Mouse (Mus musculus): ENCODE measurements around the gene Tmem208. TPM values are rescaled to one million over a fixed set of nuclear protein-coding genes. Genes with fewer than 3 reads are reported as not detected.
A peak's percentile ranks its signal among the peaks of the same experiment; 100 is the strongest.

The Tmem208 gene
- polyA plus RNA-seq, 1 experiment from 2014 or later: 124 TPM

DNA sequence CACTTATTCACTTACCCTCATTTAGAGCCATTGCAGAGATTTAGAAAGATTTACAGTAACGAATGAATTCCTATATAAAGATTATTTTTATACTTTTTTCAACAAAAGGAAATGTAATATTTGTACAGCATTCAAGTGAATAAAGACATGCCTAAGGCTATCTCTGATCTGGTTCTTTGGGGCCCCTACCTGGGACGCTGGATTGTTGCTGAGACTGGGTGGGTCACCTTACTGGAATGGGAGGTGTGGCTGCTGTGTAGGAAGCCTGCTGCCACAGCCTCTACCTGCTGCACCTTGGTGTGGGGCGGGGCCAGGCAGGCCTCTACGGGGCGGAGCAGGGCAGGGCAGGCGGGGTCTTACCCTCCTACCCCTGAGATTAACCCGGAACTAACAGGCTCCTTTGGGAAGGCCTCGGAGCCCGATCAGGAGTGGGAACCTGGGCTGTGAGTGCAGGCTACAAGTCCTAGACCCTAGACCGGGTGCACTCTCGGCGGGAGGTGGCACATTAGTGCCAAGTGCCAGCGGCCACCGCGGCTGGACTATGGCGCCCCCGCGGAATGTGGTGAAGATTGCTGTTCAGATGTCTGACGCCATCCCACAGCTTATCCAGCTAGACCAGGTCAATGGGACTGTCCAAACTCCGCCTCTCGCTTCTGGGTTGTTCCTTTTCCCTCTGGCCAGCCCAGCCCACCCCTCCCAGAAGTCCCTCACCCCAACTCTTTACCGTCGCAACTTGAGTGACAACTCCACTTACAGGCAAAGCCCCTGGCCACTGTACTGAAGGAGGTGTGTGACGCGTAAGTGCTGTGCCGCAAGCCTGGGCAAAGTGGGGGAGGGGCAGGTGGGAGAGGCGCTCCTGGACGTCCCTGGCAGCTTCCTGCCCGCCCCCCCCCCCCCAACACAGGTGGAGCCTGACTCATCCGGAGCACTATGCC, 20.7 kb upstream of the Tmem208 start, which contains the start of gene Elmo3:
TSS of gene Elmo3 (plus strand) at position 391 of the 935 bp plus-strand sequence.
- peaks cover 26% of the 10 kb centered on the region for H3K36me3 ChIP-seq (ENCODE audit: control insufficient read depth, insufficient read depth, low read length)
- no peaks in the 10 kb centered on the region for H3K9me3 ChIP-seq (replicated peaks; ENCODE audit: control insufficient read depth, low read length)
- no peaks in the 10 kb centered on the region for H3K27me3 ChIP-seq (ENCODE audit: control insufficient read depth, insufficient read depth, low read length)
- 4% methylated on average over 30 of the region's 30 CpGs for WGBS
- peaks cover 24% of the 10 kb centered on the region for H3K4me1 ChIP-seq (ENCODE audit: control insufficient read depth, insufficient read depth, low read length)
- peak within 1 kb of the TSS; percentile 77 for H3K4me2 ChIP-seq (ENCODE audit: low read depth, low read length)
- peak within 1 kb of the TSS; percentile 77 for H3K9ac ChIP-seq (ENCODE audit: low read length)
- ATAC-seq (ENCODE audit: insufficient read depth, low FRiP score): peak; percentile 94
- H3K4me3 ChIP-seq (replicated peaks; ENCODE audit: low read length): peak within 1 kb of the TSS; percentile 54
- H3K27ac ChIP-seq (ENCODE audit: low read length): peak within 1 kb of the TSS; percentile 95

DNA sequence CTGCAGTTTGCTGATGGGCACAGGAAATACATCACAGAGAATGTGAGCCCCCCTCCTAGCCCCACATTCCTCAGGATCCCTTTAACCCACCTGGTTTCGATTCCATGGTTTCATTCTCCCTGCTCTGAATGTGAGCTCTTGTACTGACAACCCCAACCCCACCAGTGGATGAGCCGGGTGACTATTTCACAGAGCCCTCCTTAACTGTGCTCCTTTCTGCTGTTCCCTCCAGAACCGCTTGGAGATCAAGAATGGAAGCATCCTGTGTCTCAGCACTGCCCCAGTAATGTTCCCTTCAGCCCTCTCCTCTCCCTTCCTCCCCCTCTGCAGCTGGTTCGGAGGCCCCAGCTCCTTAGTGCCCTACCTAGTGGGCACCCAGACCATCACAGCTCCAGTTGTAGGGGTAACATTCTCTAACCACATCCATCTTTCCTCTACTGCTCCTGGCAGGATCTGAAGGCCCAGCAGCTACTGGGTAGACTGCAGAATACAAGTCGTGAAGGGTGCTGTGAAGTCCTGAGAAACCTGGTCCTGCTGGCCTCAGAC, 19.9 kb upstream of the Tmem208 start:
- Histone ChIP-seq H3K9me3 (replicated peaks; ENCODE audit: control insufficient read depth, low read length) (no peaks in the 10 kb centered on the region), H3K4me1 (ENCODE audit: control insufficient read depth, insufficient read depth, low read length) (peaks cover 24% of the 10 kb centered on the region), H3K4me2 (ENCODE audit: low read depth, low read length) (peak overlapping the region; percentile 77), H3K4me3 (replicated peaks; ENCODE audit: low read length) (peak overlapping the region; percentile 54), H3K27me3 (ENCODE audit: control insufficient read depth, insufficient read depth, low read length) (no peaks in the 10 kb centered on the region), H3K9ac (ENCODE audit: low read length) (peak overlapping the region; percentile 77), H3K36me3 (ENCODE audit: control insufficient read depth, insufficient read depth, low read length) (peaks cover 21% of the 10 kb centered on the region), H3K27ac (ENCODE audit: low read length) (peak overlapping the region; percentile 95)
- no peak for ATAC-seq (ENCODE audit: insufficient read depth, low FRiP score)
- WGBS: 35% methylated on average over 5 of the region's 5 CpGs

DNA sequence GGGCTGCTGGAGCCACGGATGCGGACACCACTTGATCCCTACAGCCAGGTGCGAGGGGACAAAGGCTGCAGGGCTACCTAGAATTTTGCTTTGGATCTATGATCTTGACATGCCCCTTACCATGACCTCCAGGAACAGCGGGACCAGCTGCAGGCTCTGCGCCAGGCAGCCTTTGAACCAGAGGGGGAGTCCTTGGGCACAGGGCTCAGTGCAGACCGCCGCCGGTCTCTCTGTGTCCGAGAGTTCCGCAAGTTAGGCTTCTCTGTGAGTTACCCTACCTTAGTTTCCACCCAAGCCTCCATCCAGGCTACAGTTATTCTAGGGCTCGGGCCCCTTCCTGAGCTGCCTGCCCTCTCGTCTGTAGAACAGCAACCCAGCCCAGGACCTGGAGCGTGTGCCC, 18.5 kb upstream of the Tmem208 start:
- H3K36me3 ChIP-seq (ENCODE audit: control insufficient read depth, insufficient read depth, low read length): peaks cover 14% of the 10 kb centered on the region; the same call in 1 of the 2 replicates
- peaks cover 24% of the 10 kb centered on the region for H3K4me1 ChIP-seq (ENCODE audit: control insufficient read depth, insufficient read depth, low read length)
- no peak for ATAC-seq (ENCODE audit: insufficient read depth, low FRiP score)
- no peak overlapping the region for H3K9ac ChIP-seq (ENCODE audit: low read length)
- 95% methylated on average over 13 of the region's 13 CpGs for WGBS
- H3K4me3 ChIP-seq (replicated peaks; ENCODE audit: low read length): no peak overlapping the region
- H3K4me2 ChIP-seq (ENCODE audit: low read depth, low read length): no peak overlapping the region
- H3K27me3 ChIP-seq (ENCODE audit: control insufficient read depth, insufficient read depth, low read length): no peaks in the 10 kb centered on the region
- H3K9me3 ChIP-seq (replicated peaks; ENCODE audit: control insufficient read depth, low read length): no peaks in the 10 kb centered on the region
- H3K27ac ChIP-seq (ENCODE audit: low read length): no peak overlapping the region

DNA sequence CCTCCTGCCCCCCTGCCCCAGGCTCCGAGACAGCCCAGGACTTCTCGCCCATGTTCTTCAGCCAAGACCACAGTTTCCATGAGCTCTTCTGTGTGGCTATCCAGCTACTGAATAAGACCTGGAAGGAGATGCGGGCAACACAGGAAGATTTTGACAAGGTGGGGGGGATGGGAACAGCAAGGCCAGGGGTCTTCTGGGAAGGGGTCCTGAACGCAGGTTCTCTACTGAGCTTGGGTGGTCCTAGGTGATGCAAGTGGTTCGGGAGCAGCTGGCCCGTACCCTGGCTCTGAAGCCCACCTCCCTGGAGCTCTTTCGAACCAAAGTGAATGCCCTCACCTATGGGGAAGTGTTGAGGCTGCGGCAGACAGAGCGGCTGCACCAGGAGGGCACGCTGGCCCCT, 17.7 kb upstream of the Tmem208 start:
- Histone ChIP-seq H3K9me3 (replicated peaks; ENCODE audit: control insufficient read depth, low read length) (no peaks in the 10 kb centered on the region), H3K4me2 (ENCODE audit: low read depth, low read length) (no peak overlapping the region), H3K4me1 (ENCODE audit: control insufficient read depth, insufficient read depth, low read length) (peaks cover 24% of the 10 kb centered on the region), H3K9ac (ENCODE audit: low read length) (no peak overlapping the region), H3K27ac (ENCODE audit: low read length) (no peak overlapping the region), H3K27me3 (ENCODE audit: control insufficient read depth, insufficient read depth, low read length) (no peaks in the 10 kb centered on the region), H3K4me3 (replicated peaks; ENCODE audit: low read length) (no peak overlapping the region), H3K36me3 (ENCODE audit: control insufficient read depth, insufficient read depth, low read length) (peaks cover 9% of the 10 kb centered on the region; the same call in 1 of the 2 replicates)
- ATAC-seq (ENCODE audit: insufficient read depth, low FRiP score): no peak
- 91% methylated on average over 10 of the region's 10 CpGs for WGBS

DNA sequence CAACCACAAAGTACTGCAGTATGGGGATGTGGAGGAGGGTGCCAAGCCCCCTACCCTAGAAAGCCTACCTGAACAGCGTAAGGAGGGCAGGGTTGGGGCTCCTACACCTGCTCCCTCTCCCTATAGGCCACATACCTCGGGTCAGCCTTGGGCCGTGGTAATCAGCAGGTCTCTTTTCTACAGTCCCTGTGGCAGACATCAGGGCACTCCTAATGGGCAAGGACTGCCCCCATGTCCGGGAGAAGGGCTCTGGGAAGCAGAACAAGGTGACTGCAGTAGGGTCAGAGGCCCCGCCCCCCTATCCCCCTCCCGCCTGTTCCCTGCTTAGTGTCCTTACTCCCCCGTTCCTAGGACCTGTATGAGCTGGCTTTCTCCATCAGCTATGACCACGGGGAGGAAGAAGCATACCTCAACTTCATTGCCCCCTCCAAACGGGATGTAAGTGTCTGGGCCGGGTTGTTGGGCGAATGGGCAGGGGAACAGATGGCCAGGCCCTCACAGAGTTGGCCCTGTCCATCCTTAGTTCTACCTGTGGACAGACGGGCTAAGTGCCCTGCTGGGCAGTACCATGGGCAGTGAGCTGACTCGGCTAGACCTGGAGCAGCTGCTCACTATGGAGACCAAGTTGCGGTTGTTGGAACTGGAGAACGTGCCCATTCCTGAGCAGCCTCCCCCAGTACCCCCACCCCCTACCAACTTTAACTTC, 16.9 kb upstream of the Tmem208 start:
- no peak overlapping the region for H3K4me3 ChIP-seq (replicated peaks; ENCODE audit: low read length)
- WGBS: 80% methylated on average over 15 of the region's 15 CpGs
- no peak overlapping the region for H3K4me2 ChIP-seq (ENCODE audit: low read depth, low read length)
- no peaks in the 10 kb centered on the region for H3K9me3 ChIP-seq (replicated peaks; ENCODE audit: control insufficient read depth, low read length)
- no peak overlapping the region for H3K9ac ChIP-seq (ENCODE audit: low read length)
- no peak for ATAC-seq (ENCODE audit: insufficient read depth, low FRiP score)
- H3K27ac ChIP-seq (ENCODE audit: low read length): no peak overlapping the region
- H3K4me1 ChIP-seq (ENCODE audit: control insufficient read depth, insufficient read depth, low read length): peaks cover 21% of the 10 kb centered on the region
- H3K36me3 ChIP-seq (ENCODE audit: control insufficient read depth, insufficient read depth, low read length): peaks cover 9% of the 10 kb centered on the region; the same call in 1 of the 2 replicates
- H3K27me3 ChIP-seq (ENCODE audit: control insufficient read depth, insufficient read depth, low read length): no peaks in the 10 kb centered on the region

DNA sequence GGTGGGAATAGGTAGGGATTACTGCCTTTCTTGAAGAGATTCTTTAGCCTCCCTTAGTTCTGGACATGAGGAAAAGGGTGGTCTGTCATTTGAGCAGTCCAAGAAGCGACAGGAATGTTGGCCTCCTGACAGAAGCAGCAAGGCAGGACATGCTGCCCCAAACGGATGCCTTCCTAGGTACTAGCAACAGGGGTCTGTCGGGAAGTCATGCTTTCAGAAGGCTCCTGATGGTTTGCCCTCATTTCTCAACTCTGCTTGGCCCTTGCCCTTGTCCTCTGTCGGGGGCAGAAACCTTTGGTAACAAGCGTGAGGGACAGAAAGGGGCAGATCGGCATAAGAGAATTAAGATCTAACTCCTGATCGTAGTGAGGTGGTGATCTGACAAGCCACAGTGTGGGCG, 16.0 kb upstream of the Tmem208 start:
- no peak overlapping the region for H3K27ac ChIP-seq (ENCODE audit: low read length)
- no peak for ATAC-seq (ENCODE audit: insufficient read depth, low FRiP score)
- H3K36me3 ChIP-seq (ENCODE audit: control insufficient read depth, insufficient read depth, low read length): peaks cover 9% of the 10 kb centered on the region; the same call in 1 of the 2 replicates
- WGBS: 78% methylated on average over 8 of the region's 8 CpGs
- no peak overlapping the region for H3K9ac ChIP-seq (ENCODE audit: low read length)
- peaks cover 13% of the 10 kb centered on the region for H3K4me1 ChIP-seq (ENCODE audit: control insufficient read depth, insufficient read depth, low read length)
- no peaks in the 10 kb centered on the region for H3K9me3 ChIP-seq (replicated peaks; ENCODE audit: control insufficient read depth, low read length)
- no peak overlapping the region for H3K4me3 ChIP-seq (replicated peaks; ENCODE audit: low read length)
- no peaks in the 10 kb centered on the region for H3K27me3 ChIP-seq (ENCODE audit: control insufficient read depth, insufficient read depth, low read length)
- H3K4me2 ChIP-seq (ENCODE audit: low read depth, low read length): no peak overlapping the region

DNA sequence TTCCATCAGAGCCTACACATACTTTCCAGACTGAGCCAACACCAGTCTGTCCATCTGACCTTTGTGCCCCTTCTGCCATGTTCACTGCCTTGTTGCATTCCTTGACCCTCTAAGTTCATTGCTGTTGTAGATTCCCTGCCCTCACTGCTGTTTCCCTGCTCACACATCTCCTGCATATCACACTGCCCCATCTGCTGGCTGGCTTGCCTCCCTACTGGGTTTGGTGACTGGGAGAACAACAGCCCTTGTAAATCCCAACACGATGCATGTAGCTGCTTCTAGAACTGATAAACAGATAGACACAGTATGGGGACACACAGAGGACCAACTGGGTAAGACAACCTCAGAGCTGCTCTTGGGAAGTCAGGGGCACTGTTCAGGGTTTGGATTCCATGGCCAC, 14.4 kb upstream of the Tmem208 start:
- WGBS: 73% methylated on average over 1 of the region's 1 CpGs
- Histone ChIP-seq H3K36me3 (ENCODE audit: control insufficient read depth, insufficient read depth, low read length) (peaks cover 9% of the 10 kb centered on the region; the same call in 1 of the 2 replicates), H3K27ac (ENCODE audit: low read length) (no peak overlapping the region), H3K9me3 (replicated peaks; ENCODE audit: control insufficient read depth, low read length) (no peaks in the 10 kb centered on the region), H3K9ac (ENCODE audit: low read length) (no peak overlapping the region), H3K4me1 (ENCODE audit: control insufficient read depth, insufficient read depth, low read length) (no peaks in the 10 kb centered on the region), H3K4me2 (ENCODE audit: low read depth, low read length) (no peak overlapping the region), H3K27me3 (ENCODE audit: control insufficient read depth, insufficient read depth, low read length) (no peaks in the 10 kb centered on the region), H3K4me3 (replicated peaks; ENCODE audit: low read length) (no peak overlapping the region)
- no peak for ATAC-seq (ENCODE audit: insufficient read depth, low FRiP score)

DNA sequence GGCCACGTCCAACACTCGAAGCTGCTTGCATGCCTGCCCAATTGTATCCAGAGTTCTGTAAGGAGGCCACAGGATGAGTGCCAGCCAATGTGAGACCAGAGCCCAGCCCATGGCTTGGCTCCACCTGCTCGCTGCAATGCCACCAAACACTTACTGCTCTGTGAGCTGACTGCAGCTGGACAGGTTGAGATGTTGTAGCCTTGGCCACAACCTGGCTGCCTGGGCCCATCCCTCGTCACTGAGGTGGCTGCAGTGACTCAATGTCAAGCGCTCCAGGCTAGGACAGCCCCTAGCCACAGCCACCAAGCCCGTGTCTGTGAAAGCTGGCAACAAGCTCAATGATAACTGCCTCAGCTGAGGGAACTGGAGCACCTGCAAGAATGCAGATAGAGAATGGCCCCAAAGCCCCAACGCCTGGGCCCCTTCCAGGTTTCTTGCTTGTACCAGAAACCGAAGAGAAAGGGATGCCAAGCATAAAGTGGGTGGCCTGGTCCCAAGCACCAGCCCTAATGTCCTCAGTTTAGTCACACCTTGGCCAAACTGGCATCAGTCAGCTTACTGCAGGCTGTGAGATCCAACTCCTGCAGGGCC, 13.2 kb upstream of the Tmem208 start:
- H3K27ac ChIP-seq (ENCODE audit: low read length): no peak overlapping the region
- no peak overlapping the region for H3K4me3 ChIP-seq (replicated peaks; ENCODE audit: low read length)
- WGBS: 84% methylated on average over 8 of the region's 8 CpGs
- ATAC-seq (ENCODE audit: insufficient read depth, low FRiP score): no peak; the same call in 1 of the 2 replicates
- H3K4me1 ChIP-seq (ENCODE audit: control insufficient read depth, insufficient read depth, low read length): no peaks in the 10 kb centered on the region
- H3K9me3 ChIP-seq (replicated peaks; ENCODE audit: control insufficient read depth, low read length): no peaks in the 10 kb centered on the region
- no peak overlapping the region for H3K9ac ChIP-seq (ENCODE audit: low read length)
- peaks cover 6% of the 10 kb centered on the region; the same call in 1 of the 2 replicates for H3K36me3 ChIP-seq (ENCODE audit: control insufficient read depth, insufficient read depth, low read length)
- H3K4me2 ChIP-seq (ENCODE audit: low read depth, low read length): no peak overlapping the region
- no peaks in the 10 kb centered on the region for H3K27me3 ChIP-seq (ENCODE audit: control insufficient read depth, insufficient read depth, low read length)

Data from stomach, embryonic 16.5 days (tissue).